Mouse (Mus musculus) B cell, adult (primary cell): Measurements from ENCODE around the gene Gm10696. TPM values are rescaled to one million over a fixed set of nuclear protein-coding genes. Genes with fewer than 3 reads are reported as not detected.

Experiments used
- total RNA-seq: library from RNA; stranded (reverse); gene quantifications from 4 replicates; pipeline ENCODE4 v1.2.4, GENCODE M21; 2023; ENCODE audit not compliant: inconsistent age

Gm10696 gene
- total RNA-seq = not detected in 4 replicates

GRCm38 (mm10) chr3:94178093-94178492 lies at the start of gene Gm10696:
Gm10696 (minus strand) TSS chr3:94178193.

GRCm38 (mm10) chr3:94196414-94196813 lies 18.4 kb upstream of the Gm10696 start, which contains the start of gene Gm5286:
Gm5286 (plus strand) TSS chr3:94196714.

Other genes with a start within 250 kb of the Gm10696 start
- gene Gm9117, start 234.7 kb downstream of the Gm10696 start, total RNA-seq = not detected in 4 replicates
- not detected in 4 replicates for gene Tdpoz5, start 216.9 kb downstream of the Gm10696 start, total RNA-seq
- gene Gm9125, start 123.3 kb downstream of the Gm10696 start, total RNA-seq = not detected in 4 replicates
- not detected in 4 replicates for gene Gm10697, start 105.5 kb downstream of the Gm10696 start, total RNA-seq
- gene Gm5286, start 18.5 kb upstream of the Gm10696 start, total RNA-seq = not detected in 4 replicates
- not detected in 4 replicates for gene Gm4778, start 85.8 kb upstream of the Gm10696 start, total RNA-seq
- 1.6 to 2.8 TPM (median 2.1 TPM) in 4 replicates for gene Them4, start 131.9 kb upstream of the Gm10696 start, total RNA-seq
- gene Them5, start 163.9 kb upstream of the Gm10696 start, total RNA-seq = not detected in 4 replicates
- gene C2cd4d, start 184.2 kb upstream of the Gm10696 start, total RNA-seq = not detected in 4 replicates
- not detected in 4 replicates for gene Rorc, start 194.6 kb upstream of the Gm10696 start, total RNA-seq
- not detected in 4 replicates for gene Lingo4, start 220.3 kb upstream of the Gm10696 start, total RNA-seq
- 1.0 to 2.6 TPM (median 1.6 TPM) in 4 replicates for gene Tdrkh, start 235.1 kb upstream of the Gm10696 start, total RNA-seq